ENCODE assay signal across 8 mouse cellular contexts in genomic region chr2:25574136-25574535, GRCm38 (mm10). TPM values are rescaled to one million over a fixed set of nuclear protein-coding genes. Genes with fewer than 3 reads are reported as not detected.
DNase-seq lines count a peak whose midpoint lies in the region; TF ChIP-seq lines count a peak whose summit lies in the region.

No protein-coding gene starts in this region.

- no peaks in the 10 kb centered on the region for H3K9me3 ChIP-seq in limb, embryonic 10.5 days (replicated peaks)

- no peak for TF ChIP-seq POLR2A in heart, adult 2 months (IDR thresholded peaks at IDR 0.05; ENCODE audit: insufficient read depth, low read depth, low read length)
- no peak for TF ChIP-seq POLR2A in small intestine, adult 2 months (IDR thresholded peaks at IDR 0.05; ENCODE audit: low read depth, low read length)

- no peaks in the 10 kb centered on the region for H3K79me2 ChIP-seq in heart, adult 2 months (replicated peaks; ENCODE audit: control insufficient read depth, insufficient read depth, low read length)

- no peak for TF ChIP-seq CTCF in heart, adult 2 months (IDR thresholded peaks at IDR 0.05)
- no peak for TF ChIP-seq CTCF in small intestine, adult 2 months (IDR thresholded peaks at IDR 0.05; ENCODE audit: extremely low read depth, insufficient read length, insufficient replicate concordance, low read depth, low read length)

- H3K9ac ChIP-seq in heart, adult 2 months (ENCODE audit: low read depth, low read length): peak overlapping the region; percentile 88

- H3K27ac ChIP-seq in heart, adult 2 months: peak overlapping the region; percentile 98
- peak overlapping the region; percentile 93 for H3K27ac ChIP-seq in limb, embryonic 10.5 days
- no peak overlapping the region for H3K27ac ChIP-seq in small intestine, adult 2 months (ENCODE audit: insufficient read depth, low read depth, low read length)

- H3K36me3 ChIP-seq in heart, adult 2 months (ENCODE audit: control insufficient read depth, insufficient read depth, low read length): no peaks in the 10 kb centered on the region
- H3K36me3 ChIP-seq in limb, embryonic 10.5 days: peaks cover 41% of the 10 kb centered on the region
- no peaks in the 10 kb centered on the region for H3K36me3 ChIP-seq in small intestine, adult 2 months (ENCODE audit: control insufficient read depth, insufficient read depth, low read length)

- TF ChIP-seq EP300 in heart, adult 2 months (IDR thresholded peaks at IDR 0.05; ENCODE audit: insufficient read depth, low read depth, low read length): no peak

- intact Hi-C loops in heart, adult 2 months (cut with DNase I): no loop called here
- intact Hi-C loops in heart, postnatal 10 days (cut with DNase I): no loop called here

- DNase-seq in heart, adult 2 months: peak in 1 of 2 experiments; percentile 31
- no peak for DNase-seq in heart, postnatal 10 days
- DNase-seq in right cerebral cortex, postnatal 14 days: peak; percentile 21
- no peak for DNase-seq in right cerebral cortex, postnatal 10 days (ENCODE audit: low spot score in 2 of 2)
- DNase-seq in limb, embryonic 10.5 days (ENCODE audit: low spot score): no peak
- no peak for DNase-seq in frontal cortex, postnatal 25 days (ENCODE audit: low spot score in 2 of 2)
- DNase-seq in cerebellum, postnatal 4 days (ENCODE audit: low spot score in 2 of 2): no peak

- H3K4me1 ChIP-seq in heart, adult 2 months (ENCODE audit: control insufficient read depth, insufficient read depth, low read length): peaks cover 1% of the 10 kb centered on the region
- H3K4me1 ChIP-seq in limb, embryonic 10.5 days: peaks cover 55% of the 10 kb centered on the region
- peaks cover 27% of the 10 kb centered on the region for H3K4me1 ChIP-seq in small intestine, adult 2 months (ENCODE audit: control insufficient read depth, insufficient read depth, insufficient read length, low read length)

- H3K27me3 ChIP-seq in heart, adult 2 months (ENCODE audit: control insufficient read depth, insufficient read depth, low read length): peaks cover 19% of the 10 kb centered on the region
- peaks cover 38% of the 10 kb centered on the region for H3K27me3 ChIP-seq in limb, embryonic 10.5 days (ENCODE audit: low read depth, poor library complexity, severe bottlenecking)
- peaks cover 24% of the 10 kb centered on the region for H3K27me3 ChIP-seq in small intestine, adult 2 months (ENCODE audit: control insufficient read depth, insufficient read depth, low read length)

- 11% methylated on average over 11 of the region's 11 CpGs for WGBS in heart, adult 2 months
- 15% methylated on average over 11 of the region's 11 CpGs for WGBS in limb, embryonic 10.5 days
- WGBS in small intestine, adult 2 months: 5% methylated on average over 11 of the region's 11 CpGs

- H3K4me3 ChIP-seq in heart, adult 2 months: peak overlapping the region; percentile 88
- H3K4me3 ChIP-seq in limb, embryonic 10.5 days: peak overlapping the region; percentile 70
- H3K4me3 ChIP-seq in small intestine, adult 2 months (ENCODE audit: low read depth, low read length): peak overlapping the region; percentile 72

RNA-seq across cellular contexts. Expression of gene Mamdc4, which starts 0.5 kb away (rescaled TPM):
- total RNA-seq in heart, adult 2 months (2021): 1 to 10 TPM in 1 of 2 experiments, under 1 TPM in 1; 0.60 to 2.2 TPM
- polyA plus RNA-seq in heart, adult 2 months (2012; rRNA removed): 1.6 and 8.5 TPM in 2 replicates
- total RNA-seq in heart, postnatal 10 days (2021): 1 to 10 TPM; 1.8 to 2.2 TPM
- polyA plus RNA-seq in limb, embryonic 10.5 days (2016; fragmentation: Nextera tagmentation; extraction: Ambion mirVana): 2.3 and 8.2 TPM in 2 replicates
- 0.52 and 1.1 TPM in 2 replicates for polyA plus RNA-seq in small intestine, adult 2 months (2012; rRNA removed)

RNA-seq across cellular contexts. Expression of gene Phpt1, which starts 0.9 kb away (rescaled TPM):
- 10 to 100 TPM; 52.6 to 69.9 TPM for total RNA-seq in heart, adult 2 months (2021)
- polyA plus RNA-seq in heart, adult 2 months (2012; rRNA removed): 100 and 101 TPM in 2 replicates
- 100 to 1,000 TPM in 1 of 2 experiments, 10 to 100 TPM in 1; 93.8 to 101 TPM for total RNA-seq in heart, postnatal 10 days (2021)
- 157 and 161 TPM in 2 replicates for polyA plus RNA-seq in limb, embryonic 10.5 days (2016; fragmentation: Nextera tagmentation; extraction: Ambion mirVana)
- polyA plus RNA-seq in small intestine, adult 2 months (2012; rRNA removed): 15.8 and 29.7 TPM in 2 replicates

RNA-seq across cellular contexts. Expression of gene Ajm1, which starts 7.4 kb away (rescaled TPM):
- under 1 TPM; 0.05 to 0.36 TPM for total RNA-seq in heart, adult 2 months (2021)
- 0.15 and 1.1 TPM in 2 replicates for polyA plus RNA-seq in heart, adult 2 months (2012; rRNA removed)
- under 1 TPM; 0.10 to 0.12 TPM for total RNA-seq in heart, postnatal 10 days (2021)
- polyA plus RNA-seq in limb, embryonic 10.5 days (2016; fragmentation: Nextera tagmentation; extraction: Ambion mirVana): 0.06 and 0.08 TPM in 2 replicates
- polyA plus RNA-seq in small intestine, adult 2 months (2012; rRNA removed): 1.7 and 2.2 TPM in 2 replicates

RNA-seq across cellular contexts. Expression of gene Edf1, which starts 16.5 kb away (rescaled TPM):
- total RNA-seq in heart, adult 2 months (2021): 100 to 1,000 TPM; 211 to 222 TPM
- polyA plus RNA-seq in heart, adult 2 months (2012; rRNA removed): 81.9 and 110 TPM in 2 replicates
- 100 to 1,000 TPM; 188 to 189 TPM for total RNA-seq in heart, postnatal 10 days (2021)
- 307 and 320 TPM in 2 replicates for polyA plus RNA-seq in limb, embryonic 10.5 days (2016; fragmentation: Nextera tagmentation; extraction: Ambion mirVana)
- 209 and 413 TPM in 2 replicates for polyA plus RNA-seq in small intestine, adult 2 months (2012; rRNA removed)

RNA-seq across cellular contexts. Expression of gene Traf2, which starts 27.4 kb away (rescaled TPM):
- total RNA-seq in heart, adult 2 months (2021): 10 to 100 TPM; 13.5 to 15.8 TPM
- 10.8 and 15.1 TPM in 2 replicates for polyA plus RNA-seq in heart, adult 2 months (2012; rRNA removed)
- total RNA-seq in heart, postnatal 10 days (2021): 10 to 100 TPM; 16.1 to 18.3 TPM
- 46.1 and 46.2 TPM in 2 replicates for polyA plus RNA-seq in limb, embryonic 10.5 days (2016; fragmentation: Nextera tagmentation; extraction: Ambion mirVana)
- polyA plus RNA-seq in small intestine, adult 2 months (2012; rRNA removed): 8.2 and 13.7 TPM in 2 replicates
